Comparison of ENCODE assay signal across 8 mouse cellular contexts in genomic region chr13:93771588-93772278, GRCm38 (mm10). TPM values are rescaled to one million over a fixed set of nuclear protein-coding genes. Genes with fewer than 3 reads are reported as not detected.
DNase-seq lines count a peak whose midpoint lies in the region; ATAC-seq and TF ChIP-seq lines count a peak whose summit lies in the region.

Arsb (plus strand) TSS chr13:93771630.

- TF ChIP-seq EP300 in lung, postnatal 0 days (IDR thresholded peaks at IDR 0.05) = no peak

- H3K4me1 ChIP-seq in hindbrain, embryonic 10.5 days (replicated peaks) = peaks cover 18% of the 10 kb centered on the region; the same call in 1 of the 2 replicates
- H3K4me1 ChIP-seq in lung, postnatal 0 days (ENCODE audit: insufficient read depth, low read depth, low read length) = peaks cover 4% of the 10 kb centered on the region; the same call in 1 of the 2 replicates

- H3K4me3 ChIP-seq in hindbrain, embryonic 10.5 days = peak within 1 kb of the TSS; percentile 66
- H3K4me3 ChIP-seq in lung, postnatal 0 days (ENCODE audit: low read depth, low read length) = peak within 1 kb of the TSS; percentile 68

- TF ChIP-seq CTCF in lung, postnatal 0 days (IDR thresholded peaks at IDR 0.05) = peak; percentile 84

- H3K9ac ChIP-seq in lung, postnatal 0 days (replicated peaks; ENCODE audit: low read depth) = peak within 1 kb of the TSS; percentile 67

- H3K36me3 ChIP-seq in hindbrain, embryonic 10.5 days = no peaks in the 10 kb centered on the region
- no peaks in the 10 kb centered on the region for H3K36me3 ChIP-seq in lung, postnatal 0 days (ENCODE audit: insufficient read depth, low read length)

- WGBS in hindbrain, embryonic 10.5 days = under 1% methylated on average over 66 of the region's 66 CpGs
- WGBS in lung, postnatal 0 days = under 1% methylated on average over 66 of the region's 66 CpGs

- peak; percentile 86 for DNase-seq in Muller cell, postnatal 12 days (ENCODE audit: inconsistent ontology term)
- peak; percentile 92 for DNase-seq in cerebellum, adult 9-11 months
- DNase-seq in frontal cortex, adult 2 months (ENCODE audit: extremely low spot score in 1 of 2, low spot score in 1 of 2) = peak; percentile 38 to 79
- DNase-seq in hindbrain, embryonic 10.5 days (ENCODE audit: low spot score) = peak; percentile 89
- peak; percentile 73 to 83 for DNase-seq in layer of hippocampus, postnatal 10 days (ENCODE audit: low spot score in 2 of 2)
- peak; percentile 94 for DNase-seq in lung, postnatal 0 days (ENCODE audit: low spot score)
- DNase-seq in ovary, postnatal 10 days (ENCODE audit: low spot score) = peak; percentile 74
- peak; percentile 66 for DNase-seq in thymus, postnatal 0 days (ENCODE audit: low spot score)

- H3K4me2 ChIP-seq in lung, postnatal 0 days (replicated peaks; ENCODE audit: low read depth, low read length) = peak within 1 kb of the TSS; percentile 100

- peak within 1 kb of the TSS; percentile 94 for H3K27ac ChIP-seq in hindbrain, embryonic 10.5 days
- H3K27ac ChIP-seq in lung, postnatal 0 days (ENCODE audit: low read length) = peak within 1 kb of the TSS; percentile 84

- peak; percentile 97 for ATAC-seq in lung, postnatal 0 days

- H3K27me3 ChIP-seq in hindbrain, embryonic 10.5 days (ENCODE audit: insufficient read depth, poor library complexity, severe bottlenecking) = peaks cover 36% of the 10 kb centered on the region
- H3K27me3 ChIP-seq in lung, postnatal 0 days (replicated peaks; ENCODE audit: insufficient read depth, low read length) = no peaks in the 10 kb centered on the region

- no peaks in the 10 kb centered on the region for H3K9me3 ChIP-seq in hindbrain, embryonic 10.5 days
- no peaks in the 10 kb centered on the region for H3K9me3 ChIP-seq in lung, postnatal 0 days (ENCODE audit: low read length)

RNA-seq across cellular contexts. Expression of gene Arsb, which starts in this region (rescaled TPM):
- polyA plus RNA-seq in frontal cortex, adult 2 months (2012; rRNA removed) = 77.5 and 82.4 TPM in 2 replicates
- 3.2 and 5.1 TPM in 2 replicates for polyA plus RNA-seq in hindbrain, embryonic 10.5 days (2016; fragmentation: Nextera tagmentation; extraction: Ambion mirVana)
- total RNA-seq in layer of hippocampus, postnatal 10 days (2021) = 10 to 100 TPM; 78.8 to 84.6 TPM
- polyA plus RNA-seq in lung, postnatal 0 days (2015; fragmentation: Nextera tagmentation; extraction: Ambion mirVana) = 3.2 and 3.7 TPM in 2 replicates
- 3.2 and 3.7 TPM in 2 replicates for polyA plus RNA-seq in thymus, postnatal 0 days (2015; fragmentation: Nextera tagmentation; extraction: Ambion mirVana)

Comparison
In these comparisons a context has a peak if more than half of its experiments do, and no peak if none do; other contexts are left out.
1. Peak in every context shown above with its lines: DNase-seq, ATAC-seq, H3K4me3 ChIP-seq and H3K27ac ChIP-seq.
2. RNA of gene Arsb (polyA plus RNA-seq): 77.5 to 82.4 TPM in frontal cortex, adult 2 months; 3.2 to 5.1 TPM in hindbrain, embryonic 10.5 days, 3.2 to 3.7 TPM in lung, postnatal 0 days and 3.2 to 3.7 TPM in thymus, postnatal 0 days; every median in the first group is over 10 times any median in the second.